Mouse (Mus musculus): Measurements from ENCODE around the gene Cfh. TPM values are rescaled to one million over a fixed set of nuclear protein-coding genes. Genes with fewer than 3 reads are reported as not detected.
"Not testable (repeated sequence)": the region's sequence is repeated elsewhere in the genome, so short reads cannot be mapped to it uniquely, and the experiment has no call there.

Cfh gene
- 100 to 1,000 TPM; 219 to 278 TPM for total RNA-seq (2021)
- polyA plus RNA-seq (2012; rRNA removed) = 2.3 and 2.5 TPM in 2 replicates
- long read RNA-seq, full-length matches to known transcripts = 33 of 73 reads
- long read RNA-seq, partial matches to known transcripts = 7 of 73 reads
- long read RNA-seq, other reads (novel, unspliced or antisense) = 33 of 73 reads

- not testable (repeated sequence) for DNase-seq
Observed at GRCm38 (mm10) chr1:140183664-140184063, at the start of gene Cfh. Cfh (minus strand) TSS chr1:140183764.

- DNase-seq = no peak
Observed at GRCm38 (mm10) chr1:140226673-140227072, 43.1 kb upstream of the Cfh start.

GRCm38 (mm10) chr1:140225221-140225620 is 41.7 kb upstream of the Cfh start:
- no peak for DNase-seq

- no peak for DNase-seq
Observed at GRCm38 (mm10) chr1:140205329-140205728, 21.8 kb upstream of the Cfh start.

- DNase-seq = not testable (repeated sequence)
Observed at GRCm38 (mm10) chr1:140188500-140188899, 4.9 kb upstream of the Cfh start.

GRCm38 (mm10) chr1:140183208-140183607 is 356 bp downstream of the Cfh start:
- peak; percentile 45 for DNase-seq

GRCm38 (mm10) chr1:140180125-140180524 is 3.4 kb downstream of the Cfh start:
- DNase-seq = no peak

- DNase-seq = no peak
Observed at GRCm38 (mm10) chr1:140175442-140175841, 8.1 kb downstream of the Cfh start.

GRCm38 (mm10) chr1:140171581-140172154 is 11.9 kb downstream of the Cfh start:
- DNase-seq = no peak

- no peak for DNase-seq
Observed at GRCm38 (mm10) chr1:140158970-140159369, 24.6 kb downstream of the Cfh start.

GRCm38 (mm10) chr1:140069471-140069870 is 114.1 kb downstream of the Cfh start:
- DNase-seq = no peak

Other genes starting within 250 kb of the Cfh start
- 1 to 10 TPM; 1.6 to 2.1 TPM for gene Kcnt2, start 62.4 kb upstream of the Cfh start, total RNA-seq (2021)
- gene Kcnt2, start 62.4 kb upstream of the Cfh start, polyA plus RNA-seq (2012; rRNA removed) = 0.02 and 0.06 TPM in 2 replicates

Measured in adrenal gland, adult 2 months (tissue).